Mouse (Mus musculus): ENCODE results near the gene Aspdh. TPM values are rescaled to one million over a fixed set of nuclear protein-coding genes. Genes with fewer than 3 reads are reported as not detected.

The Aspdh gene
- polyA plus RNA-seq, 1 experiment, result 1.2 TPM

DNA sequence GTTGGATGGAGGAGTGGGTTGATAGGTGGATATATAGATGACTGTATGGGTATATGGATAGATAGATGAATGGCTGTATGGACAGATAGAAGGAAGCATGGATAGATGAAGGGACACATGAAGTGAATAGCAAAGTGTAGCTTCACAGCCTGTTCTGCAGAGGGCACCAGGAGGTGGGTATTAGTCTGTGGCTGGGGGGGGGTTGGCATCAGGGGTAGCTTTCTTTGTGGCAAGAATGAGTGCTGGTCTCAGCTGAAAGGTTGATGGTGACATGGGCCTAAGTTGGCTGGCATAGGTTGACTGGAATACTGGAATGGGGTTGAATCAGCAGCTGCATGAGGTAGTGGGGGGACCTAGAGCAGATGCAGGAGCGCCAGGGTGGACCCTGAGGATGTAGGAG lies 24.0 kb upstream of the Aspdh start:
- H3K4me3 ChIP-seq (ENCODE audit: control insufficient read depth, low read depth, low read length), result no peak overlapping the region
- no peaks in the 10 kb centered on the region; the same call in 1 of the 2 replicates for H3K4me1 ChIP-seq (ENCODE audit: control insufficient read depth, insufficient read depth, low read length)
- no peak for TF ChIP-seq CTCF (IDR thresholded peaks at IDR 0.05; ENCODE audit: control insufficient read depth, insufficient read depth, insufficient replicate concordance, low read depth, low read length)
- TF ChIP-seq POLR2A (IDR thresholded peaks at IDR 0.05; ENCODE audit: control insufficient read depth, low read depth, low read length), result no peak
- no peaks in the 10 kb centered on the region for H3K36me3 ChIP-seq (ENCODE audit: control insufficient read depth, insufficient read depth, low read length)
- no peak overlapping the region for H3K27ac ChIP-seq (ENCODE audit: control insufficient read depth, insufficient read depth, low read depth, low read length)
- no peaks in the 10 kb centered on the region for H3K27me3 ChIP-seq (ENCODE audit: control insufficient read depth, insufficient read depth, low read length)

DNA sequence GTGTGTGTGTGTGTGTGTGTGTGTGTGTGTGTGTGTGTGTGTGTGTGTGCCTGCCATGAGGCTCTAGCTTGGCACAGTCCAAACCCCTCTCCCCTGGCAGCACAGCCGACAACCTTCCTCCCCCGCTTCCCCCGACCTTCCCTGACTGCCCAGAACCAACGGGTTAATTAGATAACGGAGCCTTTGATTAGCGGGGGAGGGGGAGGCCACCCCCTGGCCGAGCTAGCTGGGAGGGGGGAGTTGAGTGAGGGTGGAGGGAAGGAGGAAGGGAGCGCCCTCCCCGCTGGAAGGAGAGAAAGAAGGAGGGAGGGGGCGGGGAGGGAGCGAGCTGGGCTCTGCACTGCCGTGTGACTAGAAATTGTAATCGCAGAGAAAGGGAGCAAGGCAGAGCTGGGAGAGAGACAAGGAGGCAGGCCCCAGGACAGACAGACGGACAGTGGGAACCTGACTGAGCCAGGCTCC lies 23.5 kb upstream of the Aspdh start:
- Histone ChIP-seq H3K27ac (ENCODE audit: control insufficient read depth, insufficient read depth, low read depth, low read length) (no peak overlapping the region), H3K4me3 (ENCODE audit: control insufficient read depth, low read depth, low read length) (no peak overlapping the region), H3K27me3 (ENCODE audit: control insufficient read depth, insufficient read depth, low read length) (no peaks in the 10 kb centered on the region), H3K36me3 (ENCODE audit: control insufficient read depth, insufficient read depth, low read length) (no peaks in the 10 kb centered on the region), H3K4me1 (ENCODE audit: control insufficient read depth, insufficient read depth, low read length) (no peaks in the 10 kb centered on the region; the same call in 1 of the 2 replicates)
- TF ChIP-seq POLR2A (IDR thresholded peaks at IDR 0.05; ENCODE audit: control insufficient read depth, low read depth, low read length), result no peak
- no peak for TF ChIP-seq CTCF (IDR thresholded peaks at IDR 0.05; ENCODE audit: control insufficient read depth, insufficient read depth, insufficient replicate concordance, low read depth, low read length)

DNA sequence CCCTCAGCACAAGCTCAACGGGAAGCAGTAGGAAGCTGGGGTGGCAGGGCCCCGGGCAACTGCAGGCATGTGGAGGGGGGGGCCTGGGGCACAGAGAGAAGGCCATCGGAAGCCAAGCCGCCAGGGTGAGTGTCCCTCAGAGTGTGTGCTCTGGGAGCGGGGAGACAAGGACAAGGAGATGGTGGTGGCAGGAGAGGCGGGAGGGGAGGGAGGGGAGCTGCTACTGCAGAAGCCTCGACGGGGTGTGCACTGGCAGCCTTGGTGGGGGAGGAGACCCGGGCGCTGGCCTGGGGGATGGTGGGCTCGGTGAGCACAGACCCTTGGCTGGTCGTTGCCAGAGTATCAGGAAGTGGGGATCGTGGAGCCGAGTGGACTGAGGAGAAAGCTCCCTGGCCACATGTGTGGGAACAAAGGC lies 22.8 kb upstream of the Aspdh start:
- no peaks in the 10 kb centered on the region; the same call in 1 of the 2 replicates for H3K4me1 ChIP-seq (ENCODE audit: control insufficient read depth, insufficient read depth, low read length)
- TF ChIP-seq POLR2A (IDR thresholded peaks at IDR 0.05; ENCODE audit: control insufficient read depth, low read depth, low read length) (no peak), CTCF (IDR thresholded peaks at IDR 0.05; ENCODE audit: control insufficient read depth, insufficient read depth, insufficient replicate concordance, low read depth, low read length) (no peak)
- no peak overlapping the region for H3K27ac ChIP-seq (ENCODE audit: control insufficient read depth, insufficient read depth, low read depth, low read length)
- H3K27me3 ChIP-seq (ENCODE audit: control insufficient read depth, insufficient read depth, low read length), result no peaks in the 10 kb centered on the region
- H3K36me3 ChIP-seq (ENCODE audit: control insufficient read depth, insufficient read depth, low read length), result no peaks in the 10 kb centered on the region
- no peak overlapping the region for H3K4me3 ChIP-seq (ENCODE audit: control insufficient read depth, low read depth, low read length)

GRCm38 (mm10) chr7:44443268-44444173 lies 21.7 kb upstream of the Aspdh start:
- no peak for TF ChIP-seq POLR2A (IDR thresholded peaks at IDR 0.05; ENCODE audit: control insufficient read depth, low read depth, low read length)
- no peak for TF ChIP-seq CTCF (IDR thresholded peaks at IDR 0.05; ENCODE audit: control insufficient read depth, insufficient read depth, insufficient replicate concordance, low read depth, low read length)

GRCm38 (mm10) chr7:44444886-44445527 lies 20.2 kb upstream of the Aspdh start:
- no peak for TF ChIP-seq CTCF (IDR thresholded peaks at IDR 0.05; ENCODE audit: control insufficient read depth, insufficient read depth, insufficient replicate concordance, low read depth, low read length)
- H3K4me3 ChIP-seq (ENCODE audit: control insufficient read depth, low read depth, low read length), result no peak overlapping the region
- H3K36me3 ChIP-seq (ENCODE audit: control insufficient read depth, insufficient read depth, low read length), result no peaks in the 10 kb centered on the region
- H3K4me1 ChIP-seq (ENCODE audit: control insufficient read depth, insufficient read depth, low read length), result no peaks in the 10 kb centered on the region; the same call in 1 of the 2 replicates
- no peaks in the 10 kb centered on the region for H3K27me3 ChIP-seq (ENCODE audit: control insufficient read depth, insufficient read depth, low read length)
- no peak overlapping the region for H3K27ac ChIP-seq (ENCODE audit: control insufficient read depth, insufficient read depth, low read depth, low read length)

More at GRCm38 (mm10) chr7:44443268-44444173, 21.7 kb upstream of the Aspdh start:
- no peak overlapping the region for H3K4me3 ChIP-seq (ENCODE audit: control insufficient read depth, low read depth, low read length)
- no peak overlapping the region for H3K27ac ChIP-seq (ENCODE audit: control insufficient read depth, insufficient read depth, low read depth, low read length)
- H3K36me3 ChIP-seq (ENCODE audit: control insufficient read depth, insufficient read depth, low read length), result no peaks in the 10 kb centered on the region
- H3K27me3 ChIP-seq (ENCODE audit: control insufficient read depth, insufficient read depth, low read length), result no peaks in the 10 kb centered on the region
- H3K4me1 ChIP-seq (ENCODE audit: control insufficient read depth, insufficient read depth, low read length), result no peaks in the 10 kb centered on the region; the same call in 1 of the 2 replicates

DNA sequence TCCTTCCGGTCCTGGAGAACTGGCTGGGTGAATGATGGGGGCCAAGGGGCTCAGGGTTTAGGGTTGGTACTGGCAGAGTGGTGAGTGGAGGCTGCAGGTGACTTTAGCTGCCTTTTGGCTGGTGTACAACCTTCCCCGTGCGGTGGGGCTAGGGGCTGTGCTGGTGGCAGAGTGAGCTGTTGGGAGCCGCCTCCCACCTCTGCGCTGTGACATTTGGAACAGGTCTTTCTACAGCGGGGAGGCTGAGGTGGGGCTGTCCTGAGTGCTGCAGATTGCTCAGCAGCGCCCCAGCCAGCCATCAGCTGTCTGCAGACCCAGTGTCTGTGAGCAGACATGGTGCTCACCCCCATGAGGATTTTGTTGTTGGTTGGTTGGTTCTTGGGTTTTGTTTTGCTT lies 19.7 kb upstream of the Aspdh start:
- Histone ChIP-seq H3K36me3 (ENCODE audit: control insufficient read depth, insufficient read depth, low read length) (no peaks in the 10 kb centered on the region), H3K4me1 (ENCODE audit: control insufficient read depth, insufficient read depth, low read length) (no peaks in the 10 kb centered on the region; the same call in 1 of the 2 replicates), H3K27me3 (ENCODE audit: control insufficient read depth, insufficient read depth, low read length) (no peaks in the 10 kb centered on the region), H3K4me3 (ENCODE audit: control insufficient read depth, low read depth, low read length) (no peak overlapping the region), H3K27ac (ENCODE audit: control insufficient read depth, insufficient read depth, low read depth, low read length) (no peak overlapping the region)
- TF ChIP-seq POLR2A (IDR thresholded peaks at IDR 0.05; ENCODE audit: control insufficient read depth, low read depth, low read length), result no peak
- TF ChIP-seq CTCF (IDR thresholded peaks at IDR 0.05; ENCODE audit: control insufficient read depth, insufficient read depth, insufficient replicate concordance, low read depth, low read length), result no peak

Data from testis, adult 2 months (tissue).